Mouse (Mus musculus) stomach, postnatal 0 days (tissue): ENCODE measurements at regions not wholly inside any gene's neighbourhood (a gene's known extent, or its start where the extent isn't known, plus 50 kb on each side); places are given as distances from the start of the nearest gene placed in this dataset.

ENCODE experiments used
- ATAC-seq: fragments of 200-750 bp; cut with Nextera tagmentation; 2 replicates; pipeline ENCODE4 v1.8.0; 2017; ENCODE audit not compliant: low FRiP score, low TSS enrichment
- DNase-seq: peaks from one replicate; pipeline ENCODE4 v3.0.0-alpha.2; 2016; ENCODE audit warnings: low spot score
- H3K27ac ChIP-seq: fragments of 300-500 bp; sonication (generic); replicated peaks from 2 replicates; pipeline ENCODE4 v1.5.1; 2014; ENCODE audit warnings: mild to moderate bottlenecking, control low read depth
- H3K27me3 ChIP-seq: fragments of 300-500 bp; sonication (generic); 2 replicates; pipeline ENCODE4 v1.6.1; 2014; ENCODE audit warnings: low read length; ENCODE audit not compliant: control insufficient read depth, insufficient read depth
- H3K36me3 ChIP-seq: fragments of 300-500 bp; sonication (generic); 2 replicates; pipeline ENCODE4 v1.6.1; 2014; ENCODE audit warnings: low read length, mixed read lengths; ENCODE audit not compliant: control insufficient read depth, insufficient read depth
- H3K4me1 ChIP-seq: fragments of 300-500 bp; sonication (generic); replicated peaks from 2 replicates; pipeline ENCODE4 v1.6.1; 2014; ENCODE audit warnings: antibody characterized with exemption; ENCODE audit not compliant: control insufficient read depth, insufficient read depth
- H3K4me2 ChIP-seq: fragments of 300-500 bp; sonication (generic); replicated peaks from 2 replicates; pipeline ENCODE4 v1.6.1; 2014; ENCODE audit warnings: low read depth, mild to moderate bottlenecking, control low read depth, moderate library complexity
- H3K4me3 ChIP-seq: fragments of 300-500 bp; sonication (generic); 2 replicates; pipeline ENCODE4 v1.5.1; 2014; ENCODE audit warnings: low read depth, low read length, control low read depth
- H3K9ac ChIP-seq: fragments of 300-500 bp; sonication (generic); 2 replicates; pipeline ENCODE4 v1.6.1; 2014; ENCODE audit warnings: mild to moderate bottlenecking, low read length, control low read depth, mixed read lengths
- H3K9me3 ChIP-seq: fragments of 300-500 bp; sonication (generic); 2 replicates; pipeline ENCODE4 v1.6.1; 2016; ENCODE audit warnings: low read length; ENCODE audit not compliant: control insufficient read depth
- CTCF ChIP-seq: IDR thresholded peaks from 2 replicates; pipeline ENCODE4 v1.5.1; 2016; ENCODE audit warnings: antibody characterized with exemption, low read depth, mild to moderate bottlenecking, moderate library complexity
- EP300 ChIP-seq: optimal IDR thresholded peaks from 2 replicates; pipeline ENCODE3; 2016; ENCODE audit warnings: antibody characterized with exemption
- WGBS: fragments of 180-500 bp; shearing (Covaris S2); extraction: QIAGEN DNeasy Blood & Tissue Kit; methylation state at CpG from one replicate; pipeline ENCODE4 v1.1.7; 2014; 5-methylcytosine and 5-hydroxymethylcytosine counted together

DNA sequence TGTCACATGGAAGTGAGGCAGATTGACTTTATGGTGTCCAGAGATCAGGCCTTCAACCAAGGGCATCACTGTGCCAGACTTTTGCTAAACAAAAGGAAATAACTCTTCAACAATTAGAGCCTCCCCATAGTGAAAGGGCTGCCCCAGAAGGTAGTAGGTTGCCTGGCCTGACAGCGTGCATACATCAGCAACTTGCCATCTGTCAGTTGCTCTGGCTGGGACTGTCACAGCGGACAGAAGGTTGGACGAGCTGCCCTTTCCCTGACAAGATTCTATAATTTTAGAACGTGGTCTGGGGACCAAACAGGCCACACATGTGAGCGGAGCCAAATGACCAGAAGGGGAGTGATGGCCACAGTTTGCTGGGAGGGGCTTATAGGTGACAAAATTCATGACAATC, 119.7 kb upstream of the Rpl38 start:
- ATAC-seq (no peak), DNase-seq (no peak)
- Histone ChIP-seq H3K4me1 (no peaks in the 10 kb centered on the region), H3K36me3 (no peaks in the 10 kb centered on the region), H3K9me3 (no peaks in the 10 kb centered on the region), H3K4me2 (no peak overlapping the region), H3K27me3 (no peaks in the 10 kb centered on the region), H3K4me3 (no peak overlapping the region), H3K27ac (no peak overlapping the region), H3K9ac (no peak overlapping the region)
- 77% methylated on average over 5 of the region's 5 CpGs for WGBS
- TF ChIP-seq EP300 (no peak), CTCF (no peak)

- Histone ChIP-seq H3K36me3 (no peaks in the 10 kb centered on the region), H3K27ac (no peak overlapping the region), H3K4me2 (no peak overlapping the region), H3K27me3 (no peaks in the 10 kb centered on the region), H3K9me3 (no peaks in the 10 kb centered on the region), H3K4me1 (no peaks in the 10 kb centered on the region), H3K4me3 (no peak overlapping the region), H3K9ac (no peak overlapping the region)
- DNase-seq (no peak), ATAC-seq (no peak)
- 32% methylated on average over 3 of the region's 3 CpGs for WGBS
- no peak for TF ChIP-seq EP300
- TF ChIP-seq CTCF: no peak
Observed at GRCm38 (mm10) chr11:114544212-114544611, 124.1 kb upstream of the Rpl38 start.

DNA sequence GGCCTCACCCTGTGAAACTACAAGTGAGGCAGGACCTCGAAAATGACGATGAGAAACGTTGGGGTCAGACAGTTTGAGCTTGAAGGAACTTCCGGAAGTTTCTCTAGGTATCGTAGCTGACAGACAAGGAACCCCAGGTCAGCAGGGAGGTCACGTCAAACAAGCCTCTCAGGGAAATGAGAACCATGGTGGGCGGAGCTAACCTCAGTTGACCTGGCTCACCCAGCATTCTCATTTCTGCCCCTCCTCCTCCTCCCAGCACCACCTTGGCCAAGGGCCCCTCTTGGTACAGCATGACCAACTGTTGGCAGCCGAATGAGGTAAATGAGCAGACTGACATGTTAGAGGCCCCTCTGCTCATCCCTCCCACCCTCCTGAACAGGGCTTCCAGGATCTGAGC, 126.2 kb upstream of the Rpl38 start:
- ATAC-seq: no peak
- H3K9ac ChIP-seq: no peak overlapping the region
- no peaks in the 10 kb centered on the region for H3K27me3 ChIP-seq
- no peak overlapping the region for H3K4me3 ChIP-seq
- TF ChIP-seq EP300: no peak
- H3K9me3 ChIP-seq: no peaks in the 10 kb centered on the region
- H3K4me2 ChIP-seq: no peak overlapping the region
- H3K27ac ChIP-seq: no peak overlapping the region
- H3K36me3 ChIP-seq: no peaks in the 10 kb centered on the region
- no peaks in the 10 kb centered on the region for H3K4me1 ChIP-seq
- DNase-seq: no peak
- WGBS: 55% methylated on average over 8 of the region's 8 CpGs

DNA sequence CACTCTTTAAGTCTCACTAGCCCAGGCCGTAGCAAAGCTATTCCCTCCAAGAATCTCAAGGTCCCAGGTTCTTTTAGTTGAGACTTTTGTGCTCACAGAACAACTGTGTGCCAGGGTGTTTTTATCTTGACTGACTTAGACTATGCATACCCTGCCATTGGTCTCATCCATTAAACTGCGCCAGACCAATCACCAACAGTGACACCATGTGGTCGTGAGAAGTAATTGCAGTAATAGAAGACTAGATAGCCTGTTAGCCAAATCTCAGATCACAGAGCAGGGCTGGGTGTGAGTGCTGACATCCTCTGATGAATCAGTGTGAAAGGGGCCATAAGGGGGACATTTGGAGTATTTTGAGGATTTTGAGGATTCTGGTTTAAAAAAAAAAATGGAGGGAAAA, 127.8 kb upstream of the Rpl38 start:
- ATAC-seq (no peak), DNase-seq (no peak)
- H3K27me3 ChIP-seq: no peaks in the 10 kb centered on the region
- no peak overlapping the region for H3K27ac ChIP-seq
- H3K9ac ChIP-seq: no peak overlapping the region
- WGBS: 73% methylated on average over 3 of the region's 3 CpGs
- H3K4me3 ChIP-seq: no peak overlapping the region
- no peaks in the 10 kb centered on the region for H3K36me3 ChIP-seq
- H3K9me3 ChIP-seq: no peaks in the 10 kb centered on the region
- TF ChIP-seq EP300: no peak
- TF ChIP-seq CTCF: peak; percentile 34
- H3K4me2 ChIP-seq: no peak overlapping the region
- no peaks in the 10 kb centered on the region for H3K4me1 ChIP-seq

DNA sequence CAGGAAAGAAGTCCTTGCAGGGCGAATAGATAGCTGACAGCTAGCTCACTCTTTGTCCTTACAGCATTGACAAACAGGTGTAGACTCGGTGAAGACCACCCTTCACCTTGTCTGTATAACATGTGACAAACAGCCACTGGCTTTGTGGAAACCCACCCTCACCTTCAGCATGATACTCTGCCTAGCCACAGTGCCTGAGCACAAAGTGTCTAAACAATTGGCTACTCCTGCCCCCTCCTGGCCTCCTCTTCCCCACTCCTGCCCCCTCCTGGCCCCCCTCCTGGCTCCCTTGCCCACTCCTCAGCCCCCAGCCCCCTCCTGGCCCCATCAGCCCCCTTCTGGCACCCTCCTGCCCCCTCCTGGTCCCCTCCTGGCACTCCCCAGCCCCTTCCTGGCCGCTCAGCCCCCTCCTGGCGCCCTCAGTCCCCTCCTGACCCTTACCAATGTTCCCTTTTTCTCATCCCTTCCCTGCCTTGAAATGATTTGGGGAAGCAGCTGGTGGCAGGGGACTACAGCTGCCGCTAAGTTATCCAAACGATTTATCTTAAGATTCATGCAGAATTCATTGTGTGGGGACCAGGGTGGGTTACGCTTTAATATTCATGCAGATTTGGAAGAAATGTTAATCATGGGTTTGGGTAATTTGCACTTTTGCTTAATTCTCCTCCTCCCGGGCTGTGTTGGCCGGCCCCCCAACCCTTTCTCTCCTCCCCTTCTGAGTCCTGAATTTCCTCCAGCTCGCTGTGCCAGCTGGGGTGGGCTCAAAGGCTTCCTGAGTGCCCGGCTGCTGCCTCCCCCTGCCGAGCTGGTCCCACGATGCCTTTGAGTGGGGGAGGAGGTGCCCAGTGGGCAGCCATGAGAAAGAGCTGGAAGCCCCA, 131.5 kb upstream of the Rpl38 start:
- TF ChIP-seq CTCF (no peak), EP300 (no peak)
- WGBS: 21% methylated on average over 13 of the region's 13 CpGs
- H3K9me3 ChIP-seq: no peaks in the 10 kb centered on the region
- no peaks in the 10 kb centered on the region for H3K4me1 ChIP-seq
- DNase-seq: no peak
- no peaks in the 10 kb centered on the region for H3K36me3 ChIP-seq
- H3K4me2 ChIP-seq: no peak overlapping the region
- no peak overlapping the region for H3K4me3 ChIP-seq
- no peak overlapping the region for H3K27ac ChIP-seq
- ATAC-seq: no peak
- no peak overlapping the region for H3K9ac ChIP-seq
- H3K27me3 ChIP-seq: no peaks in the 10 kb centered on the region

DNA sequence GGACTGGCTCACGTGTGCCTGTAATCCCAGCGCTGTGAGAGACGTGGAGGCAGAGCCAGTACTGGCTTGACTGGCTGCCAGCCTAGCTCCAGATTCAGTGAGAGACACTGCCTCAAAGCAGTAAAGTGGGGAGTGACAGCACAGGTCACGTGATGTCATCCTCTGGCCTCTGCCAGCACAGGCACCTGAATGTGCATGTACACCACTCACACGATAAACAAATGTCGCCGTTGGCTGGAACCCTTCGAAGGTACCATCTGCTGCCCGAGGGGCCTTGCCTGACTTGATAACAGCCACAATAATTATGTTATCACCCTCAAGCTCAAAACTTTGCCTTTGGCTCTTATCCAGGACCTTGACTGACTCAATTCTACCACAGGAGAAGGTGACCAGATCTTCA, 132.4 kb upstream of the Rpl38 start:
- ATAC-seq: no peak
- 90% methylated on average over 9 of the region's 9 CpGs for WGBS

More for the DNA sequence above, 132.4 kb upstream of the Rpl38 start:
- H3K36me3 ChIP-seq: no peaks in the 10 kb centered on the region
- H3K4me1 ChIP-seq: no peaks in the 10 kb centered on the region
- TF ChIP-seq CTCF (no peak), EP300 (no peak)
- no peak overlapping the region for H3K9ac ChIP-seq
- H3K4me2 ChIP-seq: no peak overlapping the region
- no peak for DNase-seq
- H3K27ac ChIP-seq: no peak overlapping the region
- no peaks in the 10 kb centered on the region for H3K9me3 ChIP-seq
- no peaks in the 10 kb centered on the region for H3K27me3 ChIP-seq
- H3K4me3 ChIP-seq: no peak overlapping the region
